Comparison of ENCODE assay signal across 14 mouse cellular contexts in the genomic region with DNA sequence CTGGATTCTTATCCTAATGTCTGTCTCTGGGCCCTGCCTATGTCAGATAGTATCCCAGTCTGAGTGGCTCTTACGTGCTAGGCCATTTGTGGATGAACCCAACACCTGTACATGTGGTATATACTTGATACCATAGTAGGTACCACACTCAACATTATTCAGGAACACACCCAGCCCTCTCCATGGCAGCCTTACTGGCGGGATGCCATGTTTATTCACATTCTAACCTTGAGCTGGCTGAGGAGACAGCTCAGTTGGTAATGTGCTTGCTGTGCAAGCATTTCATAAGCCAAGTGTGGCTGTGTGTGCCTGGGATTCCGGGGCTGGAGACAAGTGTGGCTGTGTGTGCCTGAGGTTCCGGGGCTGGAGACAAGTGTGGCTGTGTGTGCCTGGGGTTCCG. TPM values are rescaled to one million over a fixed set of nuclear protein-coding genes. Genes with fewer than 3 reads are reported as not detected.
DNase-seq lines count a peak whose midpoint lies in the region; ATAC-seq and TF ChIP-seq lines count a peak whose summit lies in the region.
"Had no signal": no experiment of that assay in that cellular context is flagged by ENCODE, and none has a peak within 500 bp of the region (broad histone marks: within the 10 kb centered on the region; RNA-seq: fewer than 3 reads in every experiment).

No protein-coding gene starts in this region.

- H3K36me3 ChIP-seq in forebrain, embryonic 14.5 days (ENCODE audit: control insufficient read depth, insufficient read depth, low read length), result no peaks in the 10 kb centered on the region
- H3K36me3 ChIP-seq in forebrain, postnatal 0 days (ENCODE audit: insufficient read depth), result no peaks in the 10 kb centered on the region
- no peaks in the 10 kb centered on the region for H3K36me3 ChIP-seq in thymus, adult 2 months (ENCODE audit: control insufficient read depth, insufficient read depth, low read length)
- H3K36me3 ChIP-seq: hindbrain, embryonic 13.5 days had no signal

- TF ChIP-seq CTCF in forebrain, postnatal 0 days (IDR thresholded peaks at IDR 0.05; ENCODE audit: low read depth), result no peak
- TF ChIP-seq CTCF in thymus, adult 2 months (IDR thresholded peaks at IDR 0.05; ENCODE audit: borderline replicate concordance, control insufficient read depth, extremely low read depth, insufficient read depth, low read length, poor library complexity), result no peak

- 77% methylated on average over 5 of the region's 5 CpGs for WGBS in forebrain, embryonic 14.5 days
- WGBS in forebrain, postnatal 0 days, result 73% methylated on average over 5 of the region's 5 CpGs
- WGBS in thymus, adult 2 months, result 95% methylated on average over 5 of the region's 5 CpGs

- DNase-seq in forebrain, embryonic 14.5 days (ENCODE audit: low spot score), result peak; percentile 19
- DNase-seq in forebrain, postnatal 0 days, result no peak
- DNase-seq in kidney, postnatal 14 days, result peak; percentile 47
- DNase-seq in kidney, postnatal 10 days, result no peak
- DNase-seq in adrenal gland, postnatal 10 days, result peak; percentile 77
- DNase-seq in thymus, adult 2 months, result no peak
- DNase-seq in spleen, postnatal 4 days (ENCODE audit: low spot score in 2 of 2), result no peak
- DNase-seq: cerebellum, postnatal 25 days; right cerebral cortex, postnatal 4 days had no signal

- no peak overlapping the region for H3K27ac ChIP-seq in forebrain, embryonic 14.5 days (ENCODE audit: low read depth, low read length)
- no peak overlapping the region for H3K27ac ChIP-seq in forebrain, postnatal 0 days (ENCODE audit: low read depth, low read length)
- H3K27ac ChIP-seq in thymus, adult 2 months (ENCODE audit: control insufficient read depth, insufficient read depth, low read length), result no peak overlapping the region
- H3K27ac ChIP-seq: hindbrain, embryonic 13.5 days had no signal

- no peak for ATAC-seq in forebrain, embryonic 14.5 days
- no peak for ATAC-seq in forebrain, postnatal 0 days
- ATAC-seq in megakaryocyte-erythroid progenitor cell, adult 5-6 weeks (replicated peaks; ENCODE audit: low FRiP score, low TSS enrichment, poor library complexity, severe bottlenecking), result peak; percentile 48

- no peak overlapping the region for H3K9ac ChIP-seq in forebrain, embryonic 14.5 days (ENCODE audit: low read length)
- no peak overlapping the region for H3K9ac ChIP-seq in forebrain, postnatal 0 days
- H3K9ac ChIP-seq: hindbrain, embryonic 13.5 days had no signal

- no peaks in the 10 kb centered on the region for H3K27me3 ChIP-seq in forebrain, embryonic 14.5 days (replicated peaks; ENCODE audit: control insufficient read depth, insufficient read depth, low read length)
- no peaks in the 10 kb centered on the region for H3K27me3 ChIP-seq in forebrain, postnatal 0 days (ENCODE audit: insufficient read depth, low read length)
- H3K27me3 ChIP-seq in thymus, adult 2 months (ENCODE audit: control insufficient read depth, insufficient read depth, low read length), result no peaks in the 10 kb centered on the region
- H3K27me3 ChIP-seq: hindbrain, embryonic 13.5 days had no signal

- H3K4me2 ChIP-seq in forebrain, embryonic 14.5 days (ENCODE audit: low read length), result no peak overlapping the region
- H3K4me2 ChIP-seq in forebrain, postnatal 0 days (ENCODE audit: low read depth), result no peak overlapping the region
- H3K4me2 ChIP-seq: hindbrain, embryonic 13.5 days had no signal

- H3K4me1 ChIP-seq in forebrain, embryonic 14.5 days (ENCODE audit: control insufficient read depth, insufficient read depth, low read length), result no peaks in the 10 kb centered on the region
- H3K4me1 ChIP-seq in forebrain, postnatal 0 days (ENCODE audit: insufficient read depth), result no peaks in the 10 kb centered on the region
- H3K4me1 ChIP-seq in thymus, adult 2 months (replicated peaks; ENCODE audit: control insufficient read depth, insufficient read depth, low read length), result no peaks in the 10 kb centered on the region
- H3K4me1 ChIP-seq: hindbrain, embryonic 13.5 days had no signal

- no peaks in the 10 kb centered on the region for H3K9me3 ChIP-seq in forebrain, embryonic 14.5 days (replicated peaks; ENCODE audit: control insufficient read depth, low read length)
- no peaks in the 10 kb centered on the region for H3K9me3 ChIP-seq in forebrain, postnatal 0 days (ENCODE audit: low read length)
- H3K9me3 ChIP-seq: hindbrain, embryonic 13.5 days had no signal

- no peak overlapping the region for H3K4me3 ChIP-seq in forebrain, embryonic 14.5 days (ENCODE audit: low read depth, low read length)
- H3K4me3 ChIP-seq in forebrain, postnatal 0 days (ENCODE audit: low read depth, low read length), result no peak overlapping the region
- H3K4me3 ChIP-seq in thymus, adult 2 months (ENCODE audit: control insufficient read depth, insufficient read depth, low read length), result no peak overlapping the region
- H3K4me3 ChIP-seq: hindbrain, embryonic 13.5 days had no signal

- no peak for TF ChIP-seq POLR2A in thymus, adult 2 months (IDR thresholded peaks at IDR 0.05; ENCODE audit: control insufficient read depth, extremely low read depth, insufficient read depth, low read length, poor library complexity)

RNA-seq across cellular contexts. Expression of gene Fam198a, which starts 17.5 kb away (rescaled TPM):
- 0.89 and 1.3 TPM in 2 replicates for polyA plus RNA-seq in forebrain, embryonic 14.5 days (2014; fragmentation: Nextera tagmentation; extraction: Ambion mirVana)
- total RNA-seq in forebrain, postnatal 0 days (2014; rRNA removed), result 2.5 and 5.7 TPM in 2 replicates
- 1.3 and 1.6 TPM in 2 replicates for polyA plus RNA-seq in forebrain, postnatal 0 days (2015; fragmentation: Nextera tagmentation; extraction: Ambion mirVana)
- total RNA-seq in adrenal gland, postnatal 10 days (2021), result 1 to 10 TPM; 3.9 to 5.6 TPM
- not detected in 2 replicates for total RNA-seq in megakaryocyte-erythroid progenitor cell, adult 5-6 weeks (2014; fragmentation: Nextera tagmentation)
- total RNA-seq in megakaryocyte-erythroid progenitor cell, adult 5-6 weeks (2017), result 1.3 TPM in 1 of 2 replicates, not detected in the other
- 0.64 and 0.69 TPM in 2 replicates for polyA plus RNA-seq in thymus, adult 2 months (2012; rRNA removed)

RNA-seq across cellular contexts. Expression of gene Pomgnt2, which starts 28.7 kb away (rescaled TPM):
- polyA plus RNA-seq in forebrain, embryonic 14.5 days (2014; fragmentation: Nextera tagmentation; extraction: Ambion mirVana), result 16.1 and 22.0 TPM in 2 replicates
- total RNA-seq in forebrain, postnatal 0 days (2014; rRNA removed), result 64.6 and 85.7 TPM in 2 replicates
- 28.3 and 35.6 TPM in 2 replicates for polyA plus RNA-seq in forebrain, postnatal 0 days (2015; fragmentation: Nextera tagmentation; extraction: Ambion mirVana)
- 10 to 100 TPM; 13.0 to 16.6 TPM for total RNA-seq in adrenal gland, postnatal 10 days (2021)
- total RNA-seq in megakaryocyte-erythroid progenitor cell, adult 5-6 weeks (2014; fragmentation: Nextera tagmentation), result 2.2 and 2.6 TPM in 2 replicates
- 3.8 and 4.3 TPM in 2 replicates for total RNA-seq in megakaryocyte-erythroid progenitor cell, adult 5-6 weeks (2017)
- 15.2 and 19.3 TPM in 2 replicates for polyA plus RNA-seq in thymus, adult 2 months (2012; rRNA removed)

RNA-seq across cellular contexts. Expression of gene Cyp8b1, which starts 52.2 kb away (rescaled TPM):
- polyA plus RNA-seq in forebrain, embryonic 14.5 days (2014; fragmentation: Nextera tagmentation; extraction: Ambion mirVana), result not detected in 2 replicates
- not detected in 2 replicates for total RNA-seq in forebrain, postnatal 0 days (2014; rRNA removed)
- not detected in 2 replicates for polyA plus RNA-seq in forebrain, postnatal 0 days (2015; fragmentation: Nextera tagmentation; extraction: Ambion mirVana)
- total RNA-seq in adrenal gland, postnatal 10 days (2021), result 10 to 100 TPM; 16.2 to 27.8 TPM
- not detected in 2 replicates for total RNA-seq in megakaryocyte-erythroid progenitor cell, adult 5-6 weeks (2014; fragmentation: Nextera tagmentation)
- not detected in 2 replicates for total RNA-seq in megakaryocyte-erythroid progenitor cell, adult 5-6 weeks (2017)
- 0.74 and 1.6 TPM in 2 replicates for polyA plus RNA-seq in thymus, adult 2 months (2012; rRNA removed)
- total RNA-seq: ES-E14; left cerebral cortex, postnatal 14 days had no signal
- polyA plus RNA-seq: hindbrain, embryonic 13.5 days; testis, adult 2 months had no signal

Comparison
In these comparisons a context has a peak if more than half of its experiments do, and no peak if none do; other contexts are left out.
1. DNase-seq: peak in forebrain, embryonic 14.5 days (single experiment), kidney, postnatal 14 days (single experiment) and adrenal gland, postnatal 10 days (single experiment); none in forebrain, postnatal 0 days (single experiment), kidney, postnatal 10 days (single experiment), thymus, adult 2 months (single experiment) and spleen, postnatal 4 days (0 of 2).
2. RNA of gene Cyp8b1, which starts 52.2 kb away (total RNA-seq): 16.2 to 27.8 TPM in adrenal gland, postnatal 10 days; not detected in forebrain, postnatal 0 days and not detected in megakaryocyte-erythroid progenitor cell, adult 5-6 weeks; every median in the first group is over 10 times any median in the second.